Mouse (Mus musculus) monocyte, adult 2 months (primary cell): ENCODE measurements around the gene Dnajb4.

Source experiments
- DNase-seq, 2 experiments: peaks; one replicate each; pipeline ENCODE4 v3.0.0; 2022; ENCODE audit warnings: low spot score in 2 of 2, low read depth in 1 of 2

Gene Dnajb4

GRCm38 (mm10) chr3:152178816-152179215, 31.3 kb downstream of the Dnajb4 start:
- no peak for DNase-seq

GRCm38 (mm10) chr3:152172322-152172935, 37.7 kb downstream of the Dnajb4 start:
- no peak for DNase-seq

GRCm38 (mm10) chr3:152171862-152172261, 38.2 kb downstream of the Dnajb4 start:
- no peak for DNase-seq

- no peak for DNase-seq
These were observed 38.9 kb downstream of the Dnajb4 start for GRCm38 (mm10) chr3:152171236-152171635.

DNA sequence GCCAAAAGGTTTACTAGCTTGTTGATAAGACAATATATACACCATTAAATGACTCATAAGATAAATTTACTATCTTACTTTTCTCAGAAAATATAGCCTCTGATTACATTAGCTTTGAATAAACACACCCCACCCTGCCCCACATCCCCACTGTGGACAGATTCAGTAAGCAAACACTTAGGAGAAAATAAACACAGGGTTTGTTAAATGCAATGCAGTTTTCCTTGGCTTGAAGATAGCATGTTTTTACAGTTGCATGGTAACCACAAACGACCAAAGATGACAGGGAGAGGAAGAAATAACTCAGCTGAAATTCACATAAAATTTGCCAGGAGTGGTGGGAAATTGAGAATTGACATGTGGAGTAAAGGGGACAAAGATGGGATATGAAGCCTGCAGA, 39.7 kb downstream of the Dnajb4 start:
- DNase-seq = no peak

DNA sequence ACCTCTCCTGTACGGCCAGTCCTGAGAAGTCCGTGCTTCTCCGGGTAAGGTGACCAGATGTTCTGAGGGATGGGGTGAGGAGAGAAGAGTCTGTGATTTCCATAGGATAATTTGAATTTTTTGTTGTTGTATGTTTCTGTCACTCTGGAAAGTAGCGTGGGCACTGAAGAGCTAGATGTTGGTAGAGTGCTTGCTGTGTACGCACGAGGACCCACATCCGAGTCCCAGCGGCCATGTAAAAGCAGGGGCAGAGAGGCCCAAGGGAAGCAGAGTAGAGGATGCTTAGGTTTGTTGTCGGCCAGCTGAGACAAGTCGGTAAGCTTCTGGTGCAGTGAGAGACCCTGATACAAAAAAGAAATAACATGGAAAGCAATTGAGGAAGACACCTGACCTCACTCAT, 42.1 kb downstream of the Dnajb4 start:
- no peak for DNase-seq

DNA sequence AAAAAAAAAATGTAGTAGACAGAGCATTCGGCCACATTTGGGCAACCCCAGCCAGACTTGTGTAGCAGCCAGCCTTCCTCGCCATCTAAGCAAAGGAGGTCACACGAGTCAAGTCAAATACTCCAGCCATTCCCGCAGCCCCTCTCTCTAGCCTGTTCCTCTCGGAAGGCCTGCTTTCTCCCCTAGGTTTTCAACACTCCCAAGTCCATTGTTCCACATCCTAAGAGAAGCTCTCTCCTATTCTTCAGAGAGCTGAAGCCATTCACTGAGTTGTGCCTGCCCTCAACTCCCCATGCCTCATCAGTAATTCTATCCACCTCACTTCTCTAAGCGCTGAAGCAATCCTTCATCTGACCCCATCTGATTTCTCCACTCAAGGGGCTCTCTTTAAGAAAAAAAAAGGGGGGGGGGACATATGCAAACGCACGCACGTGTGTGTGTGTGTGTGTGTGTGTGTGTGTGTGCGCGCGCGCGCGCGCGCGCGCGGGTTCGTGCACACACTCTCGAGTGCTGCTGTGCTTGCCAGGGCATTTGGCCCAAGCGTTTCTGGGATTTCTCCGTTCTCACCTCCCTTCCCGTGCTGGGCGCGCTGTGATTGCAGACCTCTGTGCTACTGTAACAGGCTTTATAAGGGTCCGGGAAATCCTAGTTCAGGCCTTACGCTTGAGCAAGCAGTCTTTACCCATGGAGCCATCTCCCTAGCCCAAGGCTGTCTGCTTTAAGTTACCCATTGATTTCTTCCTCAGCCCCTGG, 43.2 kb downstream of the Dnajb4 start:
- DNase-seq = no peak

DNA sequence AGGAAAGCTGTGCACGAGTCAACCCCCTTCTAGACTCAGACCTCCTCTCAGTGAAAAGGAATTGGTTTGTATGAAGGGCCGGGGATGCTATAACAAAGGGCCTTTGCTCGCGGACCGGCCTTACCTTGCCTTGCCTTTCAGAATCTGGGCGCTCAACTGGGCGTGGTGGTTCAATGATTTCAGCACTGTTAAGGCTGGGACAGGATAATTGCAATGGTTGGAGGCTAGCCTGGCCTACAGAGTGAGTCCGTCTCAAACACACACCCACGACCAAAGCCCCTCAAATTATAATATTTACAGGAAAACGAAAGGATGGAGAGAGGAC, 44.0 kb downstream of the Dnajb4 start, which contains the start of gene Gipc2:
Gene Gipc2 (minus strand): TSS at position 132 of the 325 bp plus-strand sequence.
- no peak for DNase-seq

- DNase-seq = no peak
These were observed 44.6 kb downstream of the Dnajb4 start for GRCm38 (mm10) chr3:152165351-152166098.

- no peak for DNase-seq
These were observed 45.1 kb downstream of the Dnajb4 start for GRCm38 (mm10) chr3:152165014-152165350.

DNA sequence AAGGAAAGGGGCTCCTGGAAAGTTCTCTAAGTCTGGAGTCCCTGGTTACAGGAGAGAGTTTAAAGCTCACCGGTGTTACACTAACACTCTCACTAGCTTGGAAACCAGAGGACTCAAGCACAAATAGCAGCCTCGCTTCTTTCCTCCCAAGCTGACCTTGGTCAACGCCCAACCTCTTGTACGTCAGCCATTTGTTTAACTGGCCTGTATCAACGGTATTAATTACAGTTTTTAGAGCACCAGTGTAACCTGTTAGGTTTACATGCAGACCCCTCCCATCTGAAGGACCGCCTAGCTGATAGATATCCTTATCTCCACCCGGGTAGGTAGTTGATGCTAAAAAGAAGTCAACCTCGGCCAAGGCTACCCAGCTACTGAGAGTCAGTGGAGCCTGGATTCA, 46.8 kb downstream of the Dnajb4 start:
- DNase-seq = no peak

DNA sequence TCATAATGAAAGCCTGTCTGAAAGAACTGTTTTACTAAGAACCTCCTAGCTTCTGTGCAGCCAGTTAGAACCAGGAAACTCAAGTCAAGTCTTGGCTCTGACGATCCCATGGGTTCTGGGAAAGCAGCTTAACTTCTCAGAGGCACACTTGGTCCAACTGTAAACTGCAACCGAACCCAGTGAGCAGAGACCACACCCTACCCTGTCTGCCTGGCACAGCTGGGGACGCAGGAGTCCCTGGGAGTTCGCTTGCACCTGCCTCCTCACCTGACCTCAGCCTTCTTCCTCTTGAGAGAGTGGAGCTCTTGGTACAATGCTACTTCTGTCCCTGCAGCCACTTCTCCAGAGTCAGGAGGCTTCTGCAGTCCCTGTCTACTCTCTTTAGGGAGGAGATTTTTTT, 49.5 kb downstream of the Dnajb4 start:
- no peak for DNase-seq

DNA sequence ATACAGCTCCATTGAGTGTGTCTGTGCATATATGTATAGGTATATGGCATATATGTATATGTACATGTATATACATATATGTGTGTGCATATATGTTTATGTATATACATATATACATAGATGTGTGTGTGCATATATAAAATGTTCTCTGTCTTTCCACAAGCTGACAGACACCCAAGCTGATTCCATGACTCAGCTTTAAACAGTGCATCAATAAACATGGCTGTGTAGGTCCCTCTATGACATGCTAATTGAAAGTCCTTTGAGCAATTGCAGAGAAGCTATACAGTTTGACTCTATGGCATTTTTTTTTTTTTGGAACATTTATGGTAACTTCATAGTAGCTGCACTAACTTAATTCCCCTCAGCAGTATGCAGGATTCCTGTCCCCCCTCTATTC, 50.8 kb downstream of the Dnajb4 start:
- no peak for DNase-seq

DNA sequence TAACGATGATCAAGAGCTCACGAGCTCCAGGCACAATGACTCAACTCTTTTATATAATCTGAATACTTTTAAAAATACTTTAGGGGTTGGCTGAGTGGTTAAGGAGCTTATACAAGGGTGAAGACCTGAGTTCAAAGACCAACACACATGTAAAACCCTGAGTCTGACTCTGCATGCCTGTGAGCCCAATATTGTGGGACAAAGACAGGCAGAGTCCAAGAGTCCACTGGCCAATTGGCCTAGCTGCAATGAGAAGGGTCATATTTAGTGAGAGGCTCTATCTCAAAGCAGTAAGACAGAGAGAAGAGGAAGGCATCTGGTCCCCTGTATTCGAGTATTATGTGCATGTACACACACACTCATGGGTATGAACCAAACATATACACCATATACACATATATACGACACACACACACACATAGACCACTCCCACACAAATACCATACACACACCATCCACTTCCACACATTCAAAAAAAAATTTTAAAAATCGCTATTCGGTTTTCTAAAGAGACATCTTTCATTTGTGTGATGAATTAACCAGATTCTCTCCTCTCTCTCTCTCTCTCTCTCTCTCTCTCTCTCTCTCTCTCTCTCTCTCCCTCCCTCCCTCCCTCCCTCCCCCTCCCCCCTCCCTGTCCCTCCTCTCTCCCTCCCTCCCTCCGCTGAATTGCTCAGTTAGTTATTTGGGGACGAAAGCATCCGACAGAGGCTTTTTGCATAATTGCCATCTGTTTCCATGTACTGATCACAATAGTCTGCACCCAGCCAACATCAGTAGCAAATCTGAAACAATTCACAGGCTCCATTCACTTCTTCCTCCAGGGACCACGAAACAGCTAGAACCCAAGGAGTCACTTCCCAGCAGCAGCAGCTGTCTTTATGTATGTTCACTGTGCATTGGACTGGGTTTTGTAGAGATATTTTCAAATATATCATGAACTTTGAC, 51.5 kb downstream of the Dnajb4 start:
- DNase-seq = no peak

DNA sequence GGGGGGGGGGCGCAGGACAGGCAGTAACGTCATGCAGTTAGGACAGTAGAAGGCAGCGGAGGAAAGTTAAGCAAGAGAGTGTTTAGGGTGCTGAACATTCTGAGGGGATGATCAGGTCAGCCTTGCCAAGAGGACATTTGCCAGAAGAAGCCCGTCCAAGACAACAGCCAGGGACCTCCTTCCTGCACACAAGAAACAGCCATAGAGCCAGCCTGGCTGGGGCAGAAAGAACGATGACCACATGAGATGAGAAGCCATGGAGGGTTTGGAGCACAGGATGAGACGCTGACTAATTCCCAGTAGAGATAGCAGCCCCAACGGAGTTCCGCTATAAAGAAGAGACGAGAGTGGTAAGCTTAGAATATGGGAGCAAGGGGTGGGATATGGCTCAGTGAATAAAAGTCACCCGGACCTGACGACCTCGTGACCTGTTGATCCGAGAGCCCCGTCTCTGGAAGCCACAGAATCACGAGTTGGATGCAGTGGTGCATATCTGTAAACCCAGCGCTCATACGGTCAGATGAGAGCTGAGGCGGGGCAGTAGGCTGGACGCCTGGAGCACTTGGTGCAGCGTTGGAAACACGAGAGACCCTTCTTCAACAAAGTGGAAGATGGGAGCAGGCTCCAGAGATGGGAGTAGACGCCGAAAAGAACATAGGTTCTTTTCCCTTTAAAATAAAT, 53.1 kb downstream of the Dnajb4 start:
- DNase-seq = no peak

DNA sequence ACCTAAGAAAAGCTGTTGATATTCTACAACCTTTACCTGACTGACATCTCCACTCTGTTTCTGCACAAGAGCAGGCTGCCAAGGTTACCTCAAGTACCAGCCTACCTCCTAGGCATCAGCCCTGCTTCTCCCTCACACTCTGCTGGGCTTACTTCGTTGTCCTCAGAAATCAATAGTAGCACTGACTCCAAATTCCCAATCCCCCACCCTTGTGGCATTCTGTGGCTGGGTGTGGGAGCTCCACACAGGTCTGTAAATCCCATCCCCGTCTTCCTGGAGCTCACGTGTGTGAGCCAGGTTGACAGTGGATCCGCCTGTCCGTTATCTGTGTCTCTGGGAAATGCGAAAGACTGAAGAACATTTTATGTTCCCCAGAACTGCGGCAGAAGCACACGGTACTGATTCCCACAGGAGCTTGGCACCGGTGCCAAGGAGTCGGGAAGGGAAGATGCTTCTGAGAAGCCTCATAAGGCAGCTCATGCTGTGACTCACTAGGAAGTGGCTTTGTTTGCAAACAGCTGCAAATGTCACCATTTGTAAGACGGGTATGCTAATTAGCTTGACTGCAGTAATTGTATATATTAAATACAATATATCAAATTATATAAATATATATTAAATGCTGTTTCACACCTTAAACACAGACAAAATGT, 54.7 kb downstream of the Dnajb4 start:
- DNase-seq = no peak

DNA sequence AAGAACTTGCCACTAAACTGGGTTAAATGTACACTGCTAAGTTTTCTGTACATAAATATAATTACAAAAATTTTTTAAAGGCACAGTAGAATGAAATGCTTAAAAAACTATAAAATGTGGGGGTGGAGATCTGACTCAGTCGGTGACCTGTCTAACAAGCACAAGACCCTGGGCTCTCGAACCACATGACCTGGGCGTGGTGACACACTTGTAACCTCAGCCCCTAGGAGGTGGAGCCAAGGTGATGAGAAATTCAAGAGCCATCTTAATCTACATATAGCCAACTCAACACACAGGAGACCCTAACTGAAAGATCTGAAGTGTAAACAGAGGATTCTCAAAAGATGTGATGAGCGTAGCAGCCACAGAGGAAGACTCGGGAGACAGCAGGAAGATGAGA, 56.0 kb downstream of the Dnajb4 start:
- DNase-seq = no peak

DNA sequence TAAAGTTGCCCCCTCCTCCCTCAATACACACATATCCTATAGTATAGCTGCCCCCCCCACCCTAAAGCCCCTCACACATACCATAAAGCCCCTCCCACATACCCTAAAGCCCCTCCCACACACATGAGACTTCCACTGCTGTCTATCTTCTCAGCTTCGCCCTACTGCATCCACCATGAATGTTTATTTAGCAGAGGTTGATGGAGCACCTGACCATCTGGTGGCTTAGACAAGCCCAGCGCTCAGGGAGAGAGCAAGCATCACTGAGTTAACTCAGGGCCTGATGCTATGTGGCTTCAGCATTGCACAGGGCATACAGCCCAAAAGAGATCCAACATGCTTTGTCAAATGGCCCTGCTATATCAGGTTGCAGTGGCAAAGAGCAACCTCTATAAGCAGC, 57.0 kb downstream of the Dnajb4 start:
- DNase-seq = no peak

DNA sequence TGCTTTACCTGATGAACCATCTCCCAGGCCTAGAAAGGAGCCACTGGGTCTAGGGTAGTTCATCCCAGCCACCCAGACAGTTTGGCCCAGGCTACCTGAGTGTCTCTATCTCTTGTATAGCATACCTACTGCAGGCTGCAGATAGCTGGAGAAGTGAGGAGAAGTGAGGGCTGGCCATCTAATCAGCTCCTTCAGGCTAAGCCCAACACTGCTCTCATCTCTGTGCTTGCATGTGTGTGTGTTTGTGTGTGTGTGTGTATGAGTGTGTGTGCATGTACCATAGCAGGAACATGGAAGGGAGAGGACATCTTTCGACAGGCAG, 57.7 kb downstream of the Dnajb4 start:
- DNase-seq = no peak

- no peak for DNase-seq
These were observed 58.2 kb downstream of the Dnajb4 start for GRCm38 (mm10) chr3:152151725-152152482.
